In genomic region chr1:138282413-138283141, GRCm38 (mm10) we compare ENCODE assay signal across 21 mouse cellular contexts. TPM values are rescaled to one million over a fixed set of nuclear protein-coding genes. Genes with fewer than 3 reads are reported as not detected.
DNase-seq lines count a peak whose midpoint lies in the region; ATAC-seq and TF ChIP-seq lines count a peak whose summit lies in the region.
"Had no signal": no experiment of that assay in that cellular context is flagged by ENCODE, and none has a peak within 500 bp of the region (broad histone marks: within the 10 kb centered on the region; RNA-seq: fewer than 3 reads in every experiment).

No protein-coding gene starts in this region.

- no peaks in the 10 kb centered on the region for H3K4me1 ChIP-seq in heart, embryonic 12.5 days (replicated peaks)
- H3K4me1 ChIP-seq in lung, embryonic 16.5 days (replicated peaks; ENCODE audit: control insufficient read depth, insufficient read depth, low read length), result peaks cover 5% of the 10 kb centered on the region; the same call in 1 of the 2 replicates
- H3K4me1 ChIP-seq in limb, embryonic 11.5 days (ENCODE audit: control insufficient read depth, insufficient read depth, low read length), result no peaks in the 10 kb centered on the region
- H3K4me1 ChIP-seq: kidney, embryonic 15.5 days; liver, embryonic 15.5 days; midbrain, embryonic 10.5 days; stomach, embryonic 15.5 days had no signal

- intact Hi-C loops in heart, postnatal 10 days (cut with DNase I), result no loop called here

- TF ChIP-seq POLR2A in brain, embryonic 14.5 days (IDR thresholded peaks at IDR 0.05; ENCODE audit: borderline replicate concordance, extremely low read depth, insufficient read depth, insufficient read length, poor library complexity, severe bottlenecking), result no peak

- no peak overlapping the region for H3K4me3 ChIP-seq in heart, embryonic 12.5 days
- H3K4me3 ChIP-seq in lung, embryonic 16.5 days (ENCODE audit: low read length), result no peak overlapping the region
- H3K4me3 ChIP-seq in limb, embryonic 11.5 days (ENCODE audit: low read depth, low read length), result no peak overlapping the region
- H3K4me3 ChIP-seq: kidney, embryonic 15.5 days; liver, embryonic 15.5 days; midbrain, embryonic 10.5 days; stomach, embryonic 15.5 days had no signal

- no peak for TF ChIP-seq CTCF in brain, embryonic 14.5 days (IDR thresholded peaks at IDR 0.05; ENCODE audit: borderline replicate concordance, extremely low read depth, insufficient read depth, insufficient read length)

- no peak overlapping the region for H3K4me2 ChIP-seq in heart, embryonic 12.5 days
- H3K4me2 ChIP-seq in lung, embryonic 16.5 days (ENCODE audit: low read depth, low read length), result no peak overlapping the region
- no peak overlapping the region for H3K4me2 ChIP-seq in limb, embryonic 11.5 days (ENCODE audit: low read depth, severe bottlenecking)
- H3K4me2 ChIP-seq: kidney, embryonic 15.5 days; liver, embryonic 15.5 days; stomach, embryonic 15.5 days had no signal

- H3K36me3 ChIP-seq in heart, embryonic 12.5 days, result no peaks in the 10 kb centered on the region
- no peaks in the 10 kb centered on the region for H3K36me3 ChIP-seq in lung, embryonic 16.5 days (ENCODE audit: control insufficient read depth, insufficient read depth, low read length)
- H3K36me3 ChIP-seq in limb, embryonic 11.5 days (ENCODE audit: control insufficient read depth, insufficient read depth, low read length), result no peaks in the 10 kb centered on the region
- H3K36me3 ChIP-seq: G1E; kidney, embryonic 15.5 days; liver, embryonic 15.5 days; midbrain, embryonic 10.5 days; stomach, embryonic 15.5 days had no signal

- no peak for ATAC-seq in heart, embryonic 12.5 days (ENCODE audit: insufficient number of reproducible peaks, low FRiP score)
- peak; percentile 75; the same call in 1 of the 2 replicates for ATAC-seq in lung, embryonic 16.5 days (ENCODE audit: low read depth)
- peak; percentile 64; the same call in 1 of the 2 replicates for ATAC-seq in limb, embryonic 11.5 days (ENCODE audit: insufficient number of reproducible peaks, low FRiP score, low TSS enrichment, low read depth)

- no peak overlapping the region for H3K9ac ChIP-seq in heart, embryonic 12.5 days
- H3K9ac ChIP-seq in lung, embryonic 16.5 days (ENCODE audit: low read length), result no peak overlapping the region
- H3K9ac ChIP-seq in limb, embryonic 11.5 days (ENCODE audit: low read length), result no peak overlapping the region
- H3K9ac ChIP-seq: kidney, embryonic 15.5 days; liver, embryonic 15.5 days; stomach, embryonic 15.5 days had no signal

- H3K27me3 ChIP-seq in heart, embryonic 12.5 days (replicated peaks), result no peaks in the 10 kb centered on the region
- H3K27me3 ChIP-seq in lung, embryonic 16.5 days (ENCODE audit: control insufficient read depth, insufficient read depth, low read depth, low read length), result no peaks in the 10 kb centered on the region
- H3K27me3 ChIP-seq in limb, embryonic 11.5 days (ENCODE audit: control insufficient read depth, insufficient read depth, low read length), result no peaks in the 10 kb centered on the region
- H3K27me3 ChIP-seq: kidney, embryonic 15.5 days; liver, embryonic 15.5 days; stomach, embryonic 15.5 days had no signal

- H3K27ac ChIP-seq in heart, embryonic 12.5 days (ENCODE audit: poor library complexity, severe bottlenecking), result no peak overlapping the region
- no peak overlapping the region for H3K27ac ChIP-seq in lung, embryonic 16.5 days (ENCODE audit: low read length)
- no peak overlapping the region for H3K27ac ChIP-seq in limb, embryonic 11.5 days (replicated peaks; ENCODE audit: low read depth, low read length)
- H3K27ac ChIP-seq: kidney, embryonic 15.5 days; liver, embryonic 15.5 days; midbrain, embryonic 10.5 days; stomach, embryonic 15.5 days had no signal

- DNase-seq in heart, postnatal 10 days, result peak; percentile 21
- no peak for DNase-seq in lung, postnatal 36 days
- DNase-seq in brain, embryonic 14.5 days (ENCODE audit: low read depth), result peak; percentile 71
- peak; percentile 36 for DNase-seq in limb, embryonic 11.5 days (ENCODE audit: low spot score)
- no peak for DNase-seq in heart, adult 11 months
- no peak for DNase-seq in cerebellum, adult 11 months
- DNase-seq: adrenal gland, postnatal 10 days; cerebellum, adult 9-11 months; heart, postnatal 14 days; spleen, adult 18-20 months had no signal

- no peaks in the 10 kb centered on the region for H3K9me3 ChIP-seq in heart, embryonic 12.5 days (replicated peaks)
- no peaks in the 10 kb centered on the region for H3K9me3 ChIP-seq in lung, embryonic 16.5 days (ENCODE audit: control insufficient read depth, low read length)
- no peaks in the 10 kb centered on the region for H3K9me3 ChIP-seq in limb, embryonic 11.5 days (ENCODE audit: control insufficient read depth, low read length)
- H3K9me3 ChIP-seq: kidney, embryonic 15.5 days; liver, embryonic 15.5 days; midbrain, embryonic 10.5 days; stomach, embryonic 15.5 days had no signal

- 77% methylated on average over 3 of the region's 3 CpGs for WGBS in heart, embryonic 12.5 days
- WGBS in lung, embryonic 16.5 days, result 75% methylated on average over 3 of the region's 3 CpGs
- WGBS in limb, embryonic 11.5 days, result 38% methylated on average over 3 of the region's 3 CpGs

RNA-seq across cellular contexts. Expression of gene Atp6v1g3, which starts 9.0 kb away (rescaled TPM):
- total RNA-seq in heart, postnatal 10 days (2021), result not detected
- not detected in 2 replicates for polyA plus RNA-seq in heart, embryonic 12.5 days (2016; fragmentation: Nextera tagmentation; extraction: Ambion mirVana)
- not detected in 2 replicates for polyA plus RNA-seq in lung, embryonic 16.5 days (2015; fragmentation: Nextera tagmentation; extraction: Ambion mirVana)
- not detected in 2 replicates for polyA plus RNA-seq in brain, embryonic 14.5 days (2012; rRNA removed)
- polyA plus RNA-seq in limb, embryonic 11.5 days (2014; fragmentation: Nextera tagmentation; extraction: Ambion mirVana), result 3.6 and 3.7 TPM in 2 replicates
- total RNA-seq: adrenal gland, postnatal 10 days; G1E; gastrocnemius, adult 8-10 months; heart, adult 8-10 months; heart, postnatal 14 days; layer of hippocampus, postnatal 14 days; left cerebral cortex, postnatal 36 days had no signal
- polyA plus RNA-seq: G1E; liver, embryonic 15.5 days; midbrain, embryonic 10.5 days; stomach, embryonic 15.5 days had no signal

Comparison
In these comparisons a context has a peak if more than half of its experiments do, and no peak if none do; other contexts are left out.
1. DNase-seq: peak in heart, postnatal 10 days (2 of 2), brain, embryonic 14.5 days (single experiment) and limb, embryonic 11.5 days (single experiment); none in lung, postnatal 36 days (single experiment), heart, adult 11 months (single experiment) and cerebellum, adult 11 months (single experiment).